Mouse (Mus musculus) lung, embryonic 14.5 days (tissue): Measurements from ENCODE around the gene Hip1r. TPM values are rescaled to one million over a fixed set of nuclear protein-coding genes. Genes with fewer than 3 reads are reported as not detected.

Experiments
- ATAC-seq: fragments of 200-750 bp; cut with Nextera tagmentation; 2 replicates; pipeline ENCODE4 v1.8.0; 2017; ENCODE audit warnings: mild to moderate bottlenecking, moderate TSS enrichment, moderate library complexity; ENCODE audit not compliant: insufficient read depth
- DNase-seq: peaks from one replicate; pipeline ENCODE4 v3.0.0-alpha.2; 2015
- H3K27ac ChIP-seq: fragments of 300-500 bp; sonication (generic); 2 replicates; pipeline ENCODE4 v1.5.1; 2014; ENCODE audit warnings: low read depth, mild to moderate bottlenecking, moderate library complexity
- H3K27me3 ChIP-seq: fragments of 300-500 bp; sonication (generic); 2 replicates; pipeline ENCODE4 v1.6.1; 2014; ENCODE audit warnings: low read length, control low read depth; ENCODE audit not compliant: insufficient read depth
- H3K36me3 ChIP-seq: fragments of 300-500 bp; sonication (generic); 2 replicates; pipeline ENCODE4 v1.6.1; 2014; ENCODE audit warnings: control low read depth; ENCODE audit not compliant: insufficient read depth
- H3K4me1 ChIP-seq: fragments of 300-500 bp; sonication (generic); 2 replicates; pipeline ENCODE4 v1.6.1; 2014; ENCODE audit warnings: antibody characterized with exemption, control low read depth; ENCODE audit not compliant: insufficient read depth
- H3K4me2 ChIP-seq: fragments of 300-500 bp; sonication (generic); 2 replicates; pipeline ENCODE4 v1.6.1; 2014; ENCODE audit warnings: mild to moderate bottlenecking
- H3K4me3 ChIP-seq: fragments of 300-500 bp; sonication (generic); 2 replicates; pipeline ENCODE4 v1.5.1; 2014; ENCODE audit warnings: low read depth, low read length
- H3K9ac ChIP-seq: fragments of 300-500 bp; sonication (generic); 2 replicates; pipeline ENCODE4 v1.6.1; 2014
- H3K9me3 ChIP-seq: fragments of 300-500 bp; sonication (generic); 2 replicates; pipeline ENCODE4 v1.6.1; 2016; ENCODE audit warnings: low read depth, low read length, control low read depth
- CTCF ChIP-seq: IDR thresholded peaks from 2 replicates; pipeline ENCODE4 v1.5.1; 2016; ENCODE audit warnings: antibody characterized with exemption, low read depth
- WGBS: fragments of 180-500 bp; shearing (Covaris S2); extraction: QIAGEN DNeasy Blood & Tissue Kit; methylation state at CpG from one replicate; pipeline ENCODE4 v1.1.7; 2014; 5-methylcytosine and 5-hydroxymethylcytosine counted together
- polyA plus RNA-seq: library from polyadenylated mRNA; unstranded; fragments of >200 nt; fragmentation: Nextera tagmentation; extraction: Ambion mirVana; gene quantifications from 2 replicates; pipeline ENCODE4 v1.2.1, GENCODE M21; 2014

Hip1r gene
- polyA plus RNA-seq, 1 experiment from 2014 or later: 9.1 TPM

GRCm38 (mm10) chr5:124016291-124016821, 42.9 kb downstream of the Hip1r start:
- WGBS: 76% methylated on average over 7 of the region's 7 CpGs
- no peaks in the 10 kb centered on the region for H3K27me3 ChIP-seq
- peaks cover 59% of the 10 kb centered on the region for H3K4me1 ChIP-seq
- TF ChIP-seq CTCF: no peak
- H3K9me3 ChIP-seq: no peaks in the 10 kb centered on the region
- H3K4me2 ChIP-seq: no peak overlapping the region
- ATAC-seq (no peak), DNase-seq (no peak)
- H3K9ac ChIP-seq: no peak overlapping the region
- H3K4me3 ChIP-seq: no peak overlapping the region
- no peak overlapping the region for H3K27ac ChIP-seq
- 0 out of 2 replicates have a peak, but pooled peaks cover 3% of the 10 kb centered on the region for H3K36me3 ChIP-seq

DNA sequence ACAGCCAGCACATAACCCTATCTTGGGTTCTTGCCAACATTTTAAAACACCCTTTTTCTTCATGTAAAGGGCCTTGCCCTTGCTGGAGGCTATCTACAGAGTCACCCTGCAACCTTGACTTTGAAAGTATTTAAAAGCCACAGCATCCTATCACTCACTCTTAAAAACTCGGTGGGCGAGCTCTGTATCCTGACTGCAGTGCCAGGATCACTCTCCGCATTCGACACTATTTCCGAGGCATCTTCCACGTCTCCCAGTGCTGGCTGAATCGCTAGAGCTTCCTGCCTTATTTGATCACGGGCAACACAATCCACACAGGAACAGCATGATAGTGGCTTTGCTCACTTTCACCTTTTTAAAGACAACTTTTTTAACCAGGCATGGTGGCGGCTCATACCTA, 44.5 kb downstream of the Hip1r start:
- Histone ChIP-seq H3K36me3 (0 out of 2 replicates have a peak, but pooled peaks cover 10% of the 10 kb centered on the region), H3K27ac (no peak overlapping the region), H3K4me1 (peaks cover 44% of the 10 kb centered on the region), H3K9ac (no peak overlapping the region), H3K4me2 (no peak overlapping the region), H3K9me3 (no peaks in the 10 kb centered on the region), H3K4me3 (no peak overlapping the region), H3K27me3 (no peaks in the 10 kb centered on the region)
- no peak for DNase-seq
- no peak for TF ChIP-seq CTCF
- WGBS: 73% methylated on average over 9 of the region's 9 CpGs
- ATAC-seq: no peak

GRCm38 (mm10) chr5:124018651-124019050, 45.2 kb downstream of the Hip1r start:
- Histone ChIP-seq H3K36me3 (0 out of 2 replicates have a peak, but pooled peaks cover 10% of the 10 kb centered on the region), H3K27me3 (no peaks in the 10 kb centered on the region), H3K27ac (peak overlapping the region; percentile 86; the same call in 1 of the 2 replicates), H3K9ac (no peak overlapping the region), H3K9me3 (no peaks in the 10 kb centered on the region), H3K4me3 (no peak overlapping the region), H3K4me2 (peak overlapping the region; percentile 41; the same call in 1 of the 2 replicates), H3K4me1 (peaks cover 38% of the 10 kb centered on the region)
- 71% methylated on average over 9 of the region's 9 CpGs for WGBS
- TF ChIP-seq CTCF: no peak
- no peak for ATAC-seq
- no peak for DNase-seq

DNA sequence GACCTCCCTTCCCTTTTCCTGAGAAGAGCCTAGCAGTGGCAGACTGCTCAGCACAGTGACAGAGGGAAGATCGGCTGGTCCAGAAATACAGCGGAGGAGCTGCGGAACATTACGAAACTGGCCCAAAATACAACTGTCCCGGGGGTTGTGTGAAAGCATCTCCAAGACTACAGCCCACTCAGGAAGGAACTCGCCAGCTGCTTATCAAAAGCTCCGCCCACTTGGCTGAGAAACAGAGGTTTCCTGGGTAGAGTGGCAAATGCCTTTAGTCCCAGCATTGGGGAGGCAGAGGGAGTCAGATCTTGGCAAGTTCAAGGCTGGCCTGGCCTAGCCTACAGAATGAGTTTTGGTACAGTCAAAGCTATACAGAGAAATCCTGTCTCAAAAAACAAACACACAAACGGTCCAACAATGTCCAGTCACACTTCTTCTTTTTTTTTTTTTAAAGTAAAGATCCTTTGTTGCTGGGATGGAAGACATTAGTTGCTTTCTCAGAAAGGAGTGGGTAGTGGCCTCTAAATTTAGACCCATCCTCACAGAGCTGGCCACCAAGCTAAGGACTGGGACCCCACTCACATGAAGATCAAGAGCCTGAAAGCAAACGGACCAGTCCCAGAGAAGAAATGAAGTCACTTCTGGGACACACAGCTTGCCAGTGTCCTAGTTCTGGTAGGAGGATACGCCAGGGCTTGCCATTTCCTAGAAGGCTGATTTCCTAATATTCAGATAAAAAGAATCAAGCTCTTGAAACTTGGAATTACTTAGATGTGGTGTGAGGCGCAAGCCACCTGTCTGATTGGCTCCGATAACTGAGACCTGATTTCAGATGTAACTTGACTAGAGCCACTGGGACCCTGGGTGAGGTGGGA, 46.2 kb downstream of the Hip1r start:
- Histone ChIP-seq H3K36me3 (0 out of 2 replicates have a peak, but pooled peaks cover 10% of the 10 kb centered on the region), H3K4me1 (peaks cover 31% of the 10 kb centered on the region), H3K27me3 (no peaks in the 10 kb centered on the region), H3K27ac (peak overlapping the region; percentile 86), H3K9ac (no peak overlapping the region; the same call in 1 of the 2 replicates), H3K4me2 (peak overlapping the region; percentile 41), H3K4me3 (no peak overlapping the region), H3K9me3 (no peaks in the 10 kb centered on the region)
- ATAC-seq (peak; percentile 71), DNase-seq (peak; percentile 91)
- no peak for TF ChIP-seq CTCF
- WGBS: 34% methylated on average over 12 of the region's 12 CpGs

DNA sequence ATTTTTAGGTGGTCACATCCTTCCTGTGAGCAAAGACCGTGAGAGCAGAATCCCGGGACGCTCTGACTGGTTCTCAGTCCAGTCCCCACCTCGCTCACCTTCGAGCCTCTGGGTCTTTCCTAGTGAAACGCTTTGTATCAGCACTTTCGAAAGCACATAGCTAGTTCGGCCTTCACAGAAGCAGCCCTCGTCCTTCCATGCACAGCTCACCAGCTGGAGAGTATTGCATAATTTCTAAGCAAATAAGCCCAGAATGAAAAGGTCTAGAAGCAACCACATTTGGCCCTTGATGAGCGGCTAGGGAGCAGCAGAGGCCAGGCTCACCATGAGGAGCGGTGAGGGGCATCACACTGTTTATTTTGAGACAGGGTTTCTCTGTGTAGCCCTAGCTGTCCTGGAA, 47.7 kb downstream of the Hip1r start:
- DNase-seq (peak; percentile 59), ATAC-seq (no peak)
- H3K9ac ChIP-seq: no peak overlapping the region
- no peaks in the 10 kb centered on the region for H3K27me3 ChIP-seq
- H3K36me3 ChIP-seq: peaks cover 17% of the 10 kb centered on the region; the same call in 1 of the 2 replicates
- H3K9me3 ChIP-seq: no peaks in the 10 kb centered on the region
- H3K27ac ChIP-seq: no peak overlapping the region
- no peak overlapping the region for H3K4me2 ChIP-seq
- TF ChIP-seq CTCF: no peak
- no peak overlapping the region for H3K4me3 ChIP-seq
- 77% methylated on average over 11 of the region's 11 CpGs for WGBS
- H3K4me1 ChIP-seq: peaks cover 22% of the 10 kb centered on the region

DNA sequence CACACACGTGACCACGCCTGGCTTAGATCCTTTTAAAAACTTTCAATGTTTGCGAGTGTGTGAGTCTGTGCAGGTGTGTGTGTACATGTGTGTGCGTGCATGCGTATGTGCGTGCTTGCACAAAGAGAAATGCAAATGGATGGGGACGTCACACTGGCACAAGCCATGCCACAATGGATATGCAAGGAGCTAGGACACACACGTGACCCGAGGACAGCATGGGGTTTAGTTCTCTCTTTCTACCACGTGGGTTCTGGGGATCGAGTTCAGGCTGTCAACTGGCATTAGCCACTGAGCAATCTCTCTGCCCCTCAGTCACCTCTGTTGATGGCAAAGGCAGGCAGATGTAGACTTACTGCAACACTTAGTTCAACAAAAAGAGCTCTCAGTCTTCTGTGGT, 48.3 kb downstream of the Hip1r start:
- peak overlapping the region; percentile 42; the same call in 1 of the 2 replicates for H3K27ac ChIP-seq
- H3K27me3 ChIP-seq: no peaks in the 10 kb centered on the region
- TF ChIP-seq CTCF: no peak
- DNase-seq (no peak), ATAC-seq (no peak)
- no peak overlapping the region for H3K4me3 ChIP-seq
- H3K4me2 ChIP-seq: no peak overlapping the region
- peaks cover 18% of the 10 kb centered on the region; the same call in 1 of the 2 replicates for H3K36me3 ChIP-seq
- no peak overlapping the region for H3K9ac ChIP-seq
- H3K9me3 ChIP-seq: no peaks in the 10 kb centered on the region
- 81% methylated on average over 11 of the region's 11 CpGs for WGBS
- peaks cover 18% of the 10 kb centered on the region for H3K4me1 ChIP-seq

DNA sequence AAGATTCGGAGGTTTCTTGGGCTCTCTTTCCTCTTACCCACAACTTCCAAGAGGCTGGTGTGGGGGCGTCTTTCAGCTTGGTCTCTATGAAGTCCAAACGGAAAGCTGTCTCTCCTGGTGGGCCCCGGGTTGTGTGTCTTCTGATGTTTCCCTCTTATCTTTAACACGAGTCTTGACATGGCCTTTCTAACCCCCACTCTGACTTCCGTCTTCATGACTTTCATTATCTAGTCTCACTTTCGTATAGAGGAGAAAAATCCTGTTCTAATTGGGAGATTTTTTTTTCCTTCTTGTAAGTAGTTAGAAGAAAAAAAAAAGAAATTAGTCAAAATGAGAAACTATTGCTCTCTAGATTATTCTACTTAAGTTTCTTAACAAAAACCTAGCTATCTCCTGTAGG, 48.9 kb downstream of the Hip1r start:
- H3K27me3 ChIP-seq: no peaks in the 10 kb centered on the region
- H3K9me3 ChIP-seq: no peaks in the 10 kb centered on the region
- H3K9ac ChIP-seq: no peak overlapping the region
- no peak overlapping the region for H3K27ac ChIP-seq
- peaks cover 15% of the 10 kb centered on the region for H3K4me1 ChIP-seq
- no peak overlapping the region for H3K4me2 ChIP-seq
- no peak for TF ChIP-seq CTCF
- 60% methylated on average over 7 of the region's 7 CpGs for WGBS
- H3K4me3 ChIP-seq: no peak overlapping the region
- no peak for DNase-seq
- ATAC-seq: no peak
- H3K36me3 ChIP-seq: peaks cover 19% of the 10 kb centered on the region; the same call in 1 of the 2 replicates
